Mouse (Mus musculus) skeletal muscle tissue, adult 2 months (tissue): ENCODE measurements around the gene Tex261.

ENCODE experiments used
- DNase-seq: peaks from one replicate; pipeline ENCODE4 v3.0.0-alpha.2; 2012; ENCODE audit warnings: low read depth, low spot score

The Tex261 gene

GRCm38 (mm10) chr6:83762344-83762743 is 13.3 kb downstream of the Tex261 start, which contains the start of gene Ankrd53:
Gene Ankrd53 (plus strand): TSS chr6:83762644.
- no peak for DNase-seq

- no peak for DNase-seq
These were observed 19.6 kb downstream of the Tex261 start for GRCm38 (mm10) chr6:83756051-83756450.

DNA sequence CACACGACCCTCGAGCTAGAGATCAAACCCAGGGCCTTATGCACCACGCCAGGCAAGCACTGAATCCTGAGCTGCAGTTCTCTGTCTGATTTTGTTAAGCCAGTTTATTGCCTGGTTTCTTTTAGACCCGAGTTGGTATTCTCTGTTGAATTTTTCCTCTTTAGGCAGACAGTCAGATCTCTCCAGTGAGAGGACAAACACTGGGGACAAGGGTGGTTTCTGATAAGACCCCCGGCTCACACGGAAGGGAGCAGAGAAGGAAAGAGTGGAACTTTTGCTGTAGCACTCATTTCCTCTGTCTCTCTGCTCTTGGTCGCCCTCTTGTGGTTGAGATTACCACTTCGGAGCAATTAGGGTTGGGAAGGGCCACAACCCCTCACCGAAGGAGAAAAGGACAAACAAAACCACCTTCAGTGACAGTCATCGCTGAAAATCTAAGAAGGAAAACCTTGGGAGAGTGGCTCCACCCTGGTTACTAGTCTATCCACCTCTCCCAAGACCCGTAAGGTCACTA is 25.4 kb downstream of the Tex261 start:
- DNase-seq = peak; percentile 13

- no peak for DNase-seq
These were observed 26.3 kb downstream of the Tex261 start for GRCm38 (mm10) chr6:83749286-83749685.

- DNase-seq = no peak
These were observed 30.1 kb downstream of the Tex261 start for GRCm38 (mm10) chr6:83745466-83745865.

DNA sequence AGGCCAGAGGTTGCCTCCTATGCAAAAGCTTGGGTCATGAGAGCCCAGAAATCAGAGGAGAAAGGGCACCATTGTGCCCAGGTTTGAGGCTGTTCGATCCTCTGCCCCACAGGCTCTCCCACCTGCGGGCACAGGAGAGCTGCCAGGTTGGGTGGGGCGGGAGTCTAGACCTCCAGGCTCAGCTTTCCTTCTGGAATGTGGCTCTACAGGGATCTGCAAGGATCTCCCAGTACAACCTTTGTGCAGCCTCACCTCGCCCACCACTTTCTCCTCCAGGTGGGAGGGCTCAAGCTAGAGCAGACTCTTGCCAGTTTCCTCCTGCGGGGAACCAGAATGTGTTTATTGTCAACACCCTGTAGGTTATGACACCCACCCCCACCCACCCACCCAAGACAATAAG is 31.1 kb downstream of the Tex261 start:
- DNase-seq = no peak

DNA sequence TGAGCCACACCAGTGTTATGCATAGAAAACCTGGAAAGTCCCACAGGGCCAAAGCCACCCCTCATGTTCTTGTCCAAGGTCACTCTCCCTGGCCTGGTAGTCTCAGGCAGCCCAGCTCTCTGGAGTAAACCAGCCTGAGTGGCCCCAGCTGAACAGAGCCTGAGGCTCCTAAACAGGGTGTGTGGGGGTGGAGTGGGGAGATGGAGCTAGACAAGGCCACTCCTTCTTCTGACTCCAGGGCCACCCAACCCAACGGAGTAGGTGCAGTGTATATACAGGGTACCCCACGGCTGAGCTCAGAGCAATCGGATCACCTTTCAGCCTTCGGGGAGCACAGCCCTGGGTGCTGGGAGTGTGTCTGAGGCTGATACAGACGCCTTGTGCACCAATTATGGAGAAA is 31.5 kb downstream of the Tex261 start:
- DNase-seq = no peak

GRCm38 (mm10) chr6:83743212-83743611 is 32.4 kb downstream of the Tex261 start:
- no peak for DNase-seq

GRCm38 (mm10) chr6:83742761-83743160 is 32.9 kb downstream of the Tex261 start, which contains the start of gene Atp6v1b1:
Gene Atp6v1b1 (plus strand): TSS chr6:83742990.
- no peak for DNase-seq

GRCm38 (mm10) chr6:83738596-83738995 is 37.0 kb downstream of the Tex261 start:
- DNase-seq = no peak

- no peak for DNase-seq
These were observed 38.3 kb downstream of the Tex261 start for GRCm38 (mm10) chr6:83737311-83737710.

DNA sequence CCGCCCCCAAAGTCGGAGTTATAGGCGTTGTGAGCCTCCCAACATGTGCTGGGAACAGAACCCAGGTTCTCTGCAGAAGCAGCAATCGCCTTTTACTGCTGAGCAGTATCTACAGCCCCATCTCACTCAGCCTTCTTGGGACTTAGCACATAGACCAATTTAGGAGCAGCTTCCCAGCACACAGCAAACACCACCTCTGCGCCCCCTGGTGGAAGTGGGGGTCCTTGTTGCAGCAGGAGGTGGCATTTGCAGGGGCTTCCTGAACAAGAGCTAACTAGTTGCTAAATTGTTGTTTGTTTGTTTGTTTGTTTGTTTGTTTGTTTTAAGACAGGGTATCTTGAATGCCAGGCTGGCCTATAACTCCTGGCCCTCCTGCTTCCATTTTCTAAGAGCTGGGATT is 44.5 kb downstream of the Tex261 start:
- DNase-seq = peak; percentile 39

DNA sequence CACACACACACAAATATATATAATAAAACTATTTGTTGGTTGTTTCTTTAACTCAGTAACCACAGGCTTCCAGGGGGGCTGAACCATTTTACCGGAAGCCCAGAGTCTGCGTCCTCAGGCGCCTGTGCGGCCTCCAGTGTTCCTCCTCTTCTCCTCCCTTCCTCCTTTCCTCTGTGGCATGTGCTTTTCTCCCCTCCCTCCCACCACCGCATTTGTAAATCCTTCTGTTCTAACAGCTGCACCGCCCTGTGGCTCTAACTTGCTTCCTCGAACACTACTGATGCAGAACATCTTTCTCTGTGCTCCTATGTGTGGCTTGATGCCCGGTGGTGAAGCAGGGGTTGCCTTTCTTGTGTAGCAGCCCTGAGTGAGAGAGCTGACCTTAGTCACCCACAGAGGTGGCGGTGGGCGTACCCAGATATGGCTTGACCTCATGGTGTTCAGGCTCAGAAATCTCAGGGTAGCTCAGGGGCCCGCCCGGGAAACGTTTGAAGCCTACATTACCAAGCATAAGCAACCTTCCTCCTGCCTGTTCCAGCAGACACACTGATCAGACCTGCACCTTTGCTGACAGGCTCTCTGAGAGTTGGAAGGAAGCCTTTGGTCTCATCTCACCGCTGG is 46.2 kb downstream of the Tex261 start:
- no peak for DNase-seq

DNA sequence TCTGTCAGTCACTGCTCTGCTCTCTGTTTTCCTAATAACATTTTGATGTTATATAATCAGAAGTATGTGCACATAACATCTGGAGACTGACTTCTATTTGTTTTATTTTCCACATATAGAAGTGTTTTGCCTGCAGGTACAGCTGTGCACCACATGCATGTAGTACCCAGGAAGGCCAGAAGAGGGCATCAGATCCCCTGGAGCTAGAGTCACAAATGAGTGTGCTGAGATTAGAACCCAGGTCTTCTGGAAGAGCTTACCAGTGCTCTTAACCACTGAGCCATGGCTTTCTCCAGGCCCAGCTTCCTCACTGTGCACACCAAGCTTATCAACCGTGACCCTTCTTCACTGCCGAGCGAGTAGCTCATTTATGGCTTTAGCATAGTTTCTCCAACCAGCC is 47.1 kb downstream of the Tex261 start:
- DNase-seq = no peak

- DNase-seq = no peak
These were observed 48.4 kb downstream of the Tex261 start for GRCm38 (mm10) chr6:83727178-83727577.

DNA sequence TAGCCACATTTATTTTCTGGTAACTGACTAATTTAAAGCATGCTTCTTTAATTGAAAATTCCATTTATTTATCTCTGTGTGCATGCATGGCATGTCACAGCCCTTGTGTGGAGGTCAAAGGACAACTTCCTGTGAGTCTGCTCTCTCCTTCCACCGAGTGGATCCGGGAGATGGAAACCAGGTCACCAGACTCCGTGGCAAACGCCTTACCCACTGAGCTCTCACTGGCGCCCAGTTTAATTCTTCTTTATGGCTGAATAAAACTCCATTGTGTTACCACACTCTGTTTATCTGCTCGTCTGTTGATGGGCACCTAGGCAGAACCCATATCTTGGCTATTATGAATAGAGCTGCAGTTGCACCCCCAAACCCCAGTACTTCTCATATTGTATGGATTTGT is 53.1 kb downstream of the Tex261 start:
- DNase-seq = no peak
